Mouse (Mus musculus): ENCODE measurements around the gene Apon.
"Not testable (repeated sequence)": the region's sequence is repeated elsewhere in the genome, so short reads cannot be mapped to it uniquely, and the experiment has no call there.

Apon gene

GRCm38 (mm10) chr10:128272819-128273439 lies 19.0 kb downstream of the Apon start:
- not testable (repeated sequence) for DNase-seq (ENCODE audit: low spot score)

- DNase-seq (ENCODE audit: low spot score) = not testable (repeated sequence)
Observed at GRCm38 (mm10) chr10:128275374-128275773, 21.5 kb downstream of the Apon start.

DNA sequence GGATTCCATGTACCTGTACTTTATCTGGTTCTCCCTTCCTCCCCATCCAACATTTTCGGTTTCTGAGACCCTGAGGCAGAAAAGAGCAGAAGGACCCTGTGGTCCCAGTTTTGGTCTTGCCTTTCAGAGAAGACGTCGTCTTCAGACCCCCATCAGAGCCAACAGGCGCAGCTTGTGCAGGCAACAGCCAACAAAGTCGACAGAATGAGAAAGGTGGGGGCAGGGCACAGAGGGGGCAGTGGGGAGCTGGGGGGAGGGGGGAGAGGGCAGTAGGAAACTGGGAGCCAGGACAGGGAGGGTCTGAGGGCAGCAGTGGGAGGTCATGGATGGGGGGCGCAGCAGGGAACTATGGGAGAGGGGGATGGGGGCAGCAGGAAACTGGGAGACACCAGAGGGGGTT lies 24.3 kb downstream of the Apon start:
- DNase-seq (ENCODE audit: low spot score) = no peak

- no peak for DNase-seq (ENCODE audit: low spot score)
Observed at GRCm38 (mm10) chr10:128280943-128281342, 27.0 kb downstream of the Apon start.

DNA sequence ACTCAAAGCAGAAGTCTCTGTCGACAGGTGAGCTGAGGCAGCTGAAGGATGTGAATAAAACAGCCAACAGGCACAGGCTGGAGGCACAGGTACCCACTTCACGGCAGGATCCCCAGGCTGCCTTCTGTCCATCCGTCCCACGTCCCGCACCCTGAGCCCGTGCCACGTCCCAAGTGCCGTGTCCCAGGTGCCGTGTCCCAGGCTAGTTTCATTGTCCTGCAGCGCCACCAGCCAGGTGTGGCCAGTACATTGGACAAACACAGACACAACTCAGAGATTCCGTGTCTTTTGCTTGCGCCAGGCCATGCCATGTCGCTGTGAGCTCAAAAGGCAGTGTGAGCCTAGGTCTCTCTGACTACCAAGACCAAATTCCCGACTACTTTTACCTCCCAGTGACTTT lies 27.8 kb downstream of the Apon start:
- DNase-seq (ENCODE audit: low spot score) = no peak

DNA sequence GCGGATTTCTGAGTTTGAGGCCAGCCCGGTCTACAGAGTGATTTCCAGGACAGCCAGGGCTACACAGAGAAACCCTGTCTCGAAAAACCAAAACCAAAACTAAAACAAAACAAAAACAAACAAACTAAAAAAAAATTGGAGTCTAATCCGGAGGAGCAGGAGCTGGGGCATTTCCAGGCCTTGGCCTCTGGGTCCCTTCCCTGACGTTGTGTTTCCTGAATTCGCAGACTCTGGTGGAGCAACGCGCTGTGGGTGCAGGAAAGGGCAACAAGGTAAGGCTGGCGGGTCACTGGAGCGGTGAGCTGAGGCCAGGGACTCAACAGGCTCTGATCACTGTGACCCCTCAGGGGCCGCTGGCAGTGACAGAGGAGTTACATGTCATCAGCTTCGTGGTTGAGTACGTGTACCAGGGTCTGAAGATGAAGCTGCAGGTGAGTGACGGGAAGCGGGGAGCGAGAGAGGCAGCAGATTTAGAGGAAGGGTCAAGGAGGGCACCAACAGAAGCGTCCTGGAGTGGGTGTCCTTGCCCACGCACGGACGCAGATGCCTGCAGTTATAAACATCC lies 29.1 kb downstream of the Apon start:
- no peak for DNase-seq (ENCODE audit: low spot score)

DNA sequence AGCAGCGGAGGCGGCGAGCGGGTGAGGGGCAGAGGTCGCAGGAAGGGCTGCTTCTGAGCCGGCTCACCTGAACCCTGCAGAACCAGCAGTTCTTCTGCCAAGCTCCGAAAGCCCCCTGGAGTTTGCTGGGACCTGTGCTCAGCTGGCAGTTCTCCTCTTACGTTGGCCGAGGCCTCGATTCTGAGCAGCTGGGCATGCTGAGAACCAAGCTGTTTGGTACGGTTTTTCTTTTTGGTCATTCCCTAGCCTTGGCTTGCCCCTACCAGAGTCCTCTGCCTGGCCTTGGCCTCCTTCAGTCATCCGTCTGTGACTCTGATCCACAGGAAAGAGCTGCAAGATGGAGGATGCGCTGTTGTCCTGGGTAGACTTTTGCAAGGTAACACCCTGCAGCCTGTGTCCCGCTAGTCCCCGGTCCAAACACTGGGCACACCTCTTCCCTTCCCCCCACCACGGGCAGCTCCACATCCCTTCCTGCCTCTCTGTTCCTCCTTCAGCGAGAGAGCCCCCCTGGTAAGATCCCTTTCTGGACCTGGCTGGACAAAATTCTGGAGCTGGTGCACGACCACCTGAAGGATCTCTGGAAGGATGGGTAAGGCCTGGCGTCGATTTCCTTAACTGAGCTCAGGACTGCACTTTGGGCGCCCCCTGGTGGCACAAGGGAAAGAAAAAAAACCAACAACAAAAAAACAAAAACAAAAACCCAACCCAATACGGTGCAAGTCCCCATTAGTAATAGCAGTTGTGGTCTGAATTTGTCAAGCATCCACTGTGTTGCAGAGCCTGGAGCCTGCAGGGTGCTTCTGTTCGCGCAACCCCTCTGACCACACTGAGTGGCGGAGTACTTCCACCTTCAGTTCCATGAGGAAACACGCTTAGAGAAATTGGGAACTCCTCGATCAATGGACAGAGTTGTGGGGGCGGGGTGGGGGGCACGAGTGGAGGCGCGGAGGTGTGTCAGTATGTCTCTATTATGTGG lies 30.0 kb downstream of the Apon start:
- peak; percentile 55 for DNase-seq (ENCODE audit: low spot score)

GRCm38 (mm10) chr10:128290594-128290993 lies 36.7 kb downstream of the Apon start:
- not testable (repeated sequence) for DNase-seq (ENCODE audit: low spot score)

DNA sequence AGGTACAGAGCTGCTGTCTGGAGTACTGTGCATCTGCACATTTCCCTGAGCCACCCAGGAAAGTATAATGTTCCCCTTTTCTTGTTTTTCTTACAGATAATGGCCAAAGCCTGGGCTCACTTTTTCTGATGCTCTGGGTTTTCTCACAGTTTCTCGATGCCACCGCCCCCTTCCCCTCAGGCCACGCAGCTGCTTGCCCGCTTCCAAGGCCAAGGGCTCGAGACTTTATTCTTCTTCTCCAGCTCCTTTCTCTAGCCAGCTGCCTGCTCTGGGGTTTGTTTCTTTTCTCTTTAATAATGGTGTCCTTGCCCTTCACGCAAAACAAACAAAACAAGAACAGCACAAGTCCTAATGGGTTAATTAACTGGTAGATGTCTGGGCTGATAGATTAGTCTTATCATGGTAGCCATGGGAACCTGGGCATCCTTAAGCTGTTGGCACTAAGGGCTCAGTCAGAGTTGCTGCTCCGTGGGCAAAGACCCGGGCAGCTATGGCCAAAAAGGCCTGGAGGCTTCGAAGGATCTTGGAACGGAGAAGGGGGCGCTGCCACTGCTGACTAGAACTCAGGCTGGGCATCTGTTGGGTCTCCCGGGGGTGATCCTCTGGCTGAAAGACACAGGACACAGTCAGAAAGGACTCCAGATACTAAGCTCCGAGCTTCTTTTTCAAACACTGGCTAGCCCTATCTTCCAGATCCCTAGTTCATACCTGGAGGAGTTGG lies 42.6 kb downstream of the Apon start:
- DNase-seq (ENCODE audit: low spot score) = no peak

GRCm38 (mm10) chr10:128297221-128297620 lies 43.3 kb downstream of the Apon start:
- DNase-seq (ENCODE audit: low spot score) = no peak

DNA sequence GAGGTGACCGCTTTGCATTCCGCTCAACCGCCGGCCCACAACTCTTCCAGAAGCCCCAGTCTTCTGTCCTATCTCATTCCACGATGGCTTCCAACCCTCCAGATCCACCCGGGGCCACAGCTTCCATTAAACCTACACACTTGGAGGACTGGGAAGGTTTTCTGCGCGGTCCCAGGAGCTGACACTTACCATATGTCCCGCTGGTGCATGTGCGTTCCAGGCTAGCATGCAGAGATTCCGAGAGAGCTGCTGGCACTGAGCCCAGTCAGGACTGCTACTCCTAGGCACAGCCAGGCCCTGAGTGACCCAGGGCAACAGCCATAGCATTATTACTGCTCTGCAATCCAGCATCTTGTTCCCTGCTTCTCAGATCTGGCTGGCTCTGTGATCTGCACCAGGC lies 43.7 kb downstream of the Apon start:
- DNase-seq (ENCODE audit: low spot score) = no peak

DNA sequence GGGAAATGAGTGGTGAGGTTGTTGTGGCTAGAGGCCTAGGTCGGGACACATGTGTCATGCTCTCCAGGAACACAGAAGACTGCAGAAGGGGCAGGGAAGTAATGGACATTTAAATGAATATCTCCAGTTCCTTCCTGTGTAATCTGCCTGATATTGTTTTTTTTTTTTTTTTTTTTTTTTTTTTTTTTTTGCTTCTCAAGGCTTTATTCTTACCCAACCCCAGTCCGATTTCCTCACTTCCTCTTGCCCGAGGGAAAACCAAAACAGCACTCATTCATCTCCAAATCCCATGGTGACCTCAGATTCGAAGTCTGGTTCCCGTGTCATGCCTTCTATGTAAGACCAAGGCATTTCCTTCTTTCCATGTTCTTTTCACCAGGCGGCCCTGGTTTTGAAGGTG lies 44.3 kb downstream of the Apon start:
- DNase-seq (ENCODE audit: low spot score) = no peak

- no peak for DNase-seq (ENCODE audit: low spot score)
Observed at GRCm38 (mm10) chr10:128298702-128299171, 44.8 kb downstream of the Apon start, which contains the start of gene Il23a. Il23a (minus strand) TSS chr10:128298752.

DNA sequence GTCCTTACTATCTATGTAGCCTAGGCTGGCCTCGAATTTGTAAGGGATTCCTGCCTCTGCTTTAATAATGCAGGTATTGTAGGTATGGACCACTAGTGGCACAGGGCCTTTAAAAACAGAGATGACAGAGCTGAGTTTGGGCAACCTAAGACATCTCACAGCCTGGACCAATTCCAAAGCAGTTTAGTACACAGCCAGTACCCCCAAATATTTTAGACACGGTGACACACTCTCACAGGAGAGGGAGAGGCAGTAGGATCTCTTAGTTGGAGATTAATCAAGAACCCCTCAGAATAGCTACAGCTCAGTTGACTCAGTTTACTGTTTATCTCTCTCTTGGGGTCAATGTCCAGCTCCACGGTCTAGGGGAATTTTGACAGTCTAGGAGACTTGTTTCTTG lies 48.5 kb downstream of the Apon start:
- DNase-seq (ENCODE audit: low spot score) = no peak

DNA sequence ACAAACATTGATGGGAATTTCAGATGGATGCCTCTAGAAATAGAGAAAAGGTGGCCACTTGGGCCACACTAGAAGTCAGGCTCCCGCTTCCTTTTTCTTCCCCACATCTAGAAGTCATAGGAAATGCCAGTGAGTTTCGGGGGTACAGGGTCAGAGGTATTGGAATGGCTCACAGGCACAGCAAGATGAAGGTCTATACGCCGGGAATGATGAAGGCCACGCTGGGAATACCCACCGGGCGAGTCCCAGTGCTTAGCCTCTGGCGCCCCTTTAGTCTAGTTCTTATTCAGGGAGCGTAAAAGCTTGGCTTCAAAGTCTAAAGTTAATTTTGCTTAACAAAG lies 48.9 kb downstream of the Apon start:
- DNase-seq (ENCODE audit: low spot score) = no peak

DNA sequence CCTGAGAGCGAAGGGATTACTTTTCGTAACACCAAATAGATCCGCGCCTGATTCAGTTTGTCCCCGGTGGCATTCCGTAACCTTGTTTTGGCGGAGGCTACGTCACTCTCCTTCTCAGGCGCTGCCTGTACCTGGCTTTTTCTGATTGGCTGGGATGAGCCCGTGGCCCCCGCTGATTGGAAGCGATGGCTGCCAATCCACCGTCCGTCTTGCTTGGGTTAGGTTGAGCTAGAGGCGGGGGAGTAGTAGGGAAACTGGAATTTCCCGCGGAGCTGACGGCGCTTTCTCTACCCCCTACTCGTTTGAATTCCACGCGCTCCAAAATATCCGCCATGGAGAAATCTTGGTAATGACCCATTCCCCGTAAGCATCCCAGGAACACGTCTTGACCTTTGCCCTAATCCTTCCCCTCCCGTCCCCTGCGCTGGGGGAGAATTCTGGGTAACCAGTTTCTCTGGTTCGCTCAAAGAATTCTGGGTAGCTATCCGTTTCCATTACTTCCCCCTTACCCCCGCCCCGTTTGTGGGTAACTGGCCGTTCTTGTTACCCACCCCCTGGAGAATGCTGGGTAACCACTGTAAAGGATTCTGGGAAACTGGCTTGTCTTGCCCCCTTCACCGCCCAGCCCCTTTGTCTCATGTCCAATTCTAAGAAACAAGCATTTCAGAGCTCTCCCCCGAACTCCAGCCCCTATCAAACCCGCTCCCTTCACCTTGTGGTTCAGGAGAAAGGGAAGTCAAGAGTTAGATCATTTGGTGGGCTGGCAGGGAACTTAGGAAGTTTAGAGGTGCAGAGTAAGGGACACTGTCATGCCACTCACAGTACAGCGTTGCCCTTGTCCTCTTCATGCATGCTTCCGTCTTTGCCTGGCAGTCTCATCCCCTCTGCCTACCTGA lies 49.5 kb downstream of the Apon start, which contains the start of gene Pan2:
Pan2 (plus strand) TSS at position 210 of the 896 bp plus-strand sequence.
- peak; percentile 99 for DNase-seq (ENCODE audit: low spot score)

Data from spleen, adult 12 weeks (tissue).